Mouse (Mus musculus) erythroblast, embryonic 14.5 days (primary cell): ENCODE results near the gene Mettl7a3.

Experiments used
- GATA1 ChIP-seq: IDR thresholded peaks from 2 replicates; pipeline ENCODE4 v1.6.1; 2012; ENCODE audit warnings: low read length, inconsistent platforms, mixed read lengths
- TAL1 ChIP-seq: IDR thresholded peaks from 3 replicates; pipeline ENCODE4 v1.6.1; 2012; ENCODE audit warnings: low read length, inconsistent platforms, mixed read lengths

DNA sequence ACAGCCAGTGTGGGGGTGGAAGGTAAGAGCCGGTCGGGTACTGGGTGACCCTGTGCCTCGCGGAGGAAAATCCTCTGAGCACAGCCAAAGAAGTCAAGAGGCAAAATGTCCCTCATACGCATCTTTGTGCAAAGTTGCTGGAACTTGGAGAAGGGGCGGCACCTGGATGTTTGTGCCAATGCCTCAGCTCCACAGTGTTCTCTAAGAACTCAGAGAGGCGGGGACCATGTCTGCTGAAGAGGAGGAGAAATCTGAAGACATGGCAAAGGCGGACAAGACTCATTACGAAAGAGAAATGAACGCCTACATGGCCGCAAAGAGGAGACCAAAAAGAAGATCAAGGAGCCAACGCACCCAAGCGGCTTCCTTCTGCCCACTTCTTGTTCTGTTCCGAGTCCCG, 33.2 kb upstream of the Mettl7a3 start:
- TF ChIP-seq GATA1, result no peak
- no peak for TF ChIP-seq TAL1
